Mouse (Mus musculus) spleen, adult 2 months (tissue): ENCODE data around the gene Muc1.

Source experiments
- CTCF ChIP-seq: fragments of 200-500 bp; IDR thresholded peaks from 2 replicates; pipeline ENCODE4 v1.5.1; 2011; ENCODE audit warnings: mild to moderate bottlenecking, inconsistent platforms; ENCODE audit not compliant: insufficient read depth, insufficient read length, insufficient replicate concordance; ENCODE audit errors: extremely low read depth
- POLR2A ChIP-seq: fragments of 200-500 bp; IDR thresholded peaks from 2 replicates; pipeline ENCODE4 v1.6.1; 2011; ENCODE audit warnings: low read depth, low read length, inconsistent platforms

DNA sequence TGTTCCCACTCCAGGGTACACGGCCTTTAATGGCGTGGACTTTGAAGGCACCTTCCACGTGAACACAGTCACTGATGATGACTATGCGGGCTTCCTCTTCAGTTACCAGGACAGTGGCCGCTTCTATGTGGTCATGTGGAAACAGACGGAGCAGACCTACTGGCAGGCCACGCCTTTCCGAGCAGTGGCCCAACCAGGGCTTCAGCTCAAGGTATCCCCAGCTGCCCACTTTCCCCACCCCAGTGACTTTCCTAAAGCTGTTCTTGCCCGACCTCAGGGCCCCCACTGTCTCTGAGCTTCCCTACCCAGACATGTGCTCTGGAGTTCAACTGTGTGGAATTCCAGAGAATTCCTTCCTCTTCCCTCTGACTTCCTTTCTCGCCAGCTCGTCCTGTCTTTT, 4.1 kb upstream of the Muc1 start:
- TF ChIP-seq CTCF (no peak), POLR2A (no peak)
